Mouse (Mus musculus) E14TG2a.4 (cell line): ENCODE measurements around the gene Fjx1.

ENCODE experiments used
- CTCF ChIP-seq: conservative IDR thresholded peaks from 2 replicates; pipeline ENCODE4 v1.5.1; 2014; ENCODE audit warnings: low read length
- NANOG ChIP-seq: IDR thresholded peaks from 2 replicates; pipeline ENCODE4 v1.6.1; 2014; ENCODE audit warnings: borderline replicate concordance, low read length, mixed read lengths

DNA sequence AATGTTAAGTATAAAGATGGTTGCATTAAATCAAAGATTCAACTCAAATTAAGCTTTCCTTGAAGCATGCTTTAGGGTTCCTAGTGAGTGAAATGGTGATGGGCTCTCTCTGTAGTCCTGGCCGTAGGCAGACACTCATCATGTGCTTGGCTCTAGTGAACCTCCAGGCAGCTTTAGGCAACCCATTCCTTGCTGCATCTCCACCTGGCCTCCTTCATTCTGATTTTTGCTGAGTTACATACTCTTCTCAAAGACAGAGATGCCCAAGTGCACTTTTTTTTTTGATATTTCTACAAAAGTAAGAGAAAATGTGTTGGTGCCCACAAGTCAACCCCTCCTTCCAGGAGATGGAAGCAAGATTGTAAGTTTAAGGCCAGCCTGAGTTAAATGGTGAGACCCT is 2.8 kb upstream of the Fjx1 start:
- TF ChIP-seq CTCF (no peak), NANOG (no peak)
